Mouse (Mus musculus) lung, adult 2 months (tissue): ENCODE measurements around the gene Olfr1192-ps1.

ENCODE experiments used
- CTCF ChIP-seq: fragments of 200-500 bp; IDR thresholded peaks from 2 replicates; pipeline ENCODE4 v1.5.1; 2011; ENCODE audit warnings: mild to moderate bottlenecking, low read length, control low read depth; ENCODE audit not compliant: insufficient read depth
- POLR2A ChIP-seq: fragments of 200-500 bp; IDR thresholded peaks from 2 replicates; pipeline ENCODE4 v1.6.1; 2011; ENCODE audit warnings: low read depth, mild to moderate bottlenecking, control low read depth, low read length, borderline replicate concordance; ENCODE audit errors: extremely low read depth

GRCm38 (mm10) chr2:88648209-88648608 lies at the start of gene Olfr1192-ps1:
- no peak for TF ChIP-seq CTCF
- no peak for TF ChIP-seq POLR2A
